Mouse (Mus musculus) adrenal gland, adult 2 months (tissue): ENCODE data around the gene Btbd1. TPM values are rescaled to one million over a fixed set of nuclear protein-coding genes. Genes with fewer than 3 reads are reported as not detected.

ENCODE experiments used
- DNase-seq: peaks from one replicate; pipeline ENCODE4 v3.0.0; 2021
- long read RNA-seq: library from polyadenylated mRNA; stranded (forward); transcript quantifications from one replicate; pipeline ENCODE4 v2.0.0, GENCODE M21; 2021
- polyA plus RNA-seq: library from polyadenylated mRNA; depleted of rRNA; stranded (reverse); fragments of >200 nt; gene quantifications from 2 replicates; pipeline ENCODE4 v1.2.3, GENCODE M21; 2012; rRNA removed
- total RNA-seq, 2 experiments: library from RNA; stranded (reverse); gene quantifications; 2 replicates each; pipeline ENCODE4 v1.2.3; 2021

Btbd1 gene
- total RNA-seq (100 to 1,000 TPM; 118 to 159 TPM), polyA plus RNA-seq (65.2 and 71.1 TPM in 2 replicates)
- long read RNA-seq, transcript Btbd1-201 (8 exons, 3,001 nt): major isoform, 199 of 210 reads
- long read RNA-seq, partial matches to known transcripts: 7 of 210 reads
- long read RNA-seq, other reads (novel, unspliced or antisense): 4 of 210 reads

DNA sequence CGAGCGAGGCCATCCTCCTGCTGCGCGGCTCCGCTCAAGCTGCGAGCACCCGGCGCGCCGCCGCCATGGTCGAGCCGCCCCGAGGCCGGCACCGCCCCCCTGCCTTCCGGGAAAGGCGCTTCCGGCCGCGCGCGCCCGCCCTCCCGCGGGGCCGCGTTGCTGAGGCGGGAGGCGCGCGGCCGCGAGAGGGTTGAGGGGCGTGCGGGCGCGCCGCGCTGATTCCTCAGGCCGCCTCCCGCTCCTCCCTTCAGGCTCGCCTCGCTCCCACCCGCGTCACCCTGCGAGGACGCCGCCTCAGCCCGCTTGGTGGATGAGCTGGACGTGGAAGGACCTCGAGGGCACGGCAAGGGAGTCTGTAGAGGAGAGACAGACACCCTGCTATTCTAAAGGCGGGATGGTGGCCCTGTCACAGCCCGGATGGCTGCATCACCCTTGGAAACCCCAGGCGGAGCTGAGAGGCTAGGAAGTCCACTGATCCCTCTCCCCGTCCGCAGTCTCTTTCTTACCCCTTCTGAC is at the start of gene Btbd1:
TSS of gene Btbd1 (minus strand) at position 53 of the 516 bp plus-strand sequence.
- peak; percentile 93 for DNase-seq

DNA sequence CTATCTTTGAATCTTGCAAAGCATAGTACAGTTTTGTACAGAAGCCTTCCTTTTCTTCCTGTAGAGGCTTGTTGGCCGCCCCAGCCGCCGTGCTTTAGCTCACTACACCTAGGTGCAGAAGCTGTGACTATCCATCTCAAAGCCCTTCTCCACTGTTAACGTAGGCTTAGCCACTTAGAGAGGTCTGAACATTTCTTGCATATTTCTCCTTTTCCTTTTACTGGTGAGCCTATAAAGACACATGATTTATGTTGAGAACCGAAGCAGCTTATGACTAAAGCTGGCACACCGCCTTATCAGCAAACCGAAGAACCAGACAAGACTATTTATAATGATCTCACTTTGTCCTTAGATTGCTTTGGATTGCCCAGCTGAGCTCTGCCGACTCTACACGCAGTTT is 46.1 kb upstream of the Btbd1 start:
- peak; percentile 77 for DNase-seq

DNA sequence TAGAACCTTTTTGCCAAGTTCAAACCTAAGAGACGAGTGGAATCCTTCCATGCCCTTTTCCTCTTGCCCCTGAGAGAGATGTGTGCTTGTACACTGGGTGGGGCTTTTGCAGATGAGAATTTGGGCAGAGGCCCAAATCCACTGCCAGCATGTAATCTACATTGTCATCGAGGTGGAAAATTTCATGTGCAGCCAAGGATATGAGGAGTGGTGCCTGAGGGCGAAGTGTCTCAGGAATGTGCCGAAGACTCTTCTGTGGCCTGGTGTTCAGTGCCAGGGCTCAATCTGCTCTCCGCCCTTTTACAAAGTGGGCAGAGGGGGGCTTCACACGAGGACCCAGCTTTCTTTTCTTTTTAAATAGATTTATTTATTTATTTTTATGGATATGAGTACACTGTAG is 45.4 kb upstream of the Btbd1 start:
- DNase-seq: peak; percentile 26

DNA sequence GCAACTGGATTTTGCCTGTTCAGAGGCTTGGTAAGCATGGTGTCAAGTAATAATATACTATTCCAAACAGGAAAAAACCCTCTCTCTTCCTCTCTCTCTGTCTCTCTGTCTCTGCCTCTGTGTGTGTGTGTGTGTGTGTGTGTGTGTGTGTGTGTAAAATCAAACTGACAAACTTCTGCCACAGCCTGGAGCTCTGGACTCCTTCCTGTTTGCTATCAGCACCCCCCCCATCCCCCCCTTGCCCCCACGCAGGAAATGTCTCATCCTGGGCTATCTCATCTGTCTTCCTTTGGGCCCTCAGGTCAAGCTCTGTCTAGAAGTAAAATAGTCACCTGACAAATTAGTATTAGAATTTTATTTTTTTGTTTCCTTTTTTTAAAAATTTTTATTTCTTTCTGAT is 44.6 kb upstream of the Btbd1 start:
- no peak for DNase-seq

DNA sequence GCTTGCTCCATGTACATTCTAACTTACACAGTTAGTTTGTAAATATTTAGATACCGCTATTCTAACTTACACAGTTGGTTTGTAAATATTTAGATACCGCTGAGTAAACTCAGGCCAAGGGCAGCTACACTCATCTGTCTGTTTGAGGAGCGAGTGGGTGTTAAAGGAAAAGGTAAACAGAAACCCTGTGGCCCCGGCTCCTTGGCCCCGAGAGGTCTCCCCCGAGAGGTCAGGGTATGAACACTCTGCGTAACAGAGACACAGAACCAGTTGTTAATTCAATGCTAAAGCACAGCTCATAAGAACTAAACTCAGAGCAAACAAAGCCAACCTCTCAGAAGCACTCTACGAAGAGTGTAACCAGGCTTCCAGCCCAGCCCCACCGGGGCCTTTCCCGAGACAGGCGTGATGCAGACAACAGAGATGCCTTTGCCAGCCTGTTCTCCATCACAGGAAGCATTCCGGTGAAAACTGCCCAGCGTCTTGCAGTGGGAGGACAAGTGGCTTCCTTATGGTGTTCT is 43.3 kb upstream of the Btbd1 start:
- no peak for DNase-seq

DNA sequence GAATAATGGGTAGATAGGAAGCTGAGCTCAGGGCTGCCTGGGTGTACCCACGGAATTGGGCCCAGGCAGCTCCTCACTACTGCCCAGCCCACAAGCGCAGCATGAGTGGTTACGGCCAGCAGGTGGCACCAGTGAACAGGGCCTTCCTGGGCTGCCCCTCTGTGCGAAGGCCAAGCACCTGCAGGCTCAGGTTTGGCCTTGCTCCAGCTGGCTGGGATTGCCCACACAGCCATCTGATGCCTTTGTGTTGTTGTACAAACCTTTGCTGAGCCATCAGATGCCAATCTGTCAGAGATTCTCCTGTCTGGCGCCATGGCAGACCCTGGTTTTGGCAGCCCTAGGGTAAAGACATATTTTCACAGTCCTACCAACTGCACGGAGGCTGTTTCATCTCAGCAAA is 38.9 kb upstream of the Btbd1 start:
- peak; percentile 79 for DNase-seq

DNA sequence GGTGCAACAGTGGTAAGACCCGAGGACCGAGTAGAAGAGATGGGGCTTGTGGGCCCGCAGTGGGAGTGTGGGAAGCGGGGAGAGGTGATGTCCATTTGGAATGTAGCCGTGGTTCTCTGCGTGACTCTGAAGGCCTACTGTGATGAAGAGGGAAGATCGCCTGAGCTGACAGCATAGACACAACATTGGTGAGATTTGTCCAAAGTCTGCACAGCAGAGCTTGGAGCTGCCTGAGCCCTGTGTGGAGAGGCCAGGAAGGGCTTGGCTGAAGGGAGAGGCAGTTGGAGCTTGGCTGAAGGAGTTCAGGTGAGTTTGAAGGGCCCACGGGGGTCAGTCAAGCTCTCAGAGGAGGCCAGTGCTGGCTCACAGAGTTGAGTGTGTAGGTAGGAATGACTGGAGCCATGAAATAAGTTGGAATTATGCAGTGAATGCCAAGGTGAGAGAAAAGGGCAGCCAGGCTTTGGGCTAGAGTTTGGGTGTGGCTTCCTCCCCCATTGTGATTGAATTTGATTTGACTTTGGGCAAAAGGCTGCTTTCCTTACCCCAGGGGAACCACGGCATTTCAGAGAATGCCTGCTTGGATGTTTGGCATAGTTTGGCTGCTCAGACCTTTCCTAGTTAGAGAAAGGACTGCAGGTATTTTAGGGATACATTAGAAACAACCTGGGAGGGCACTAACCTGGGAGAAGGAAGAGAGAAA is 38.1 kb upstream of the Btbd1 start:
- DNase-seq: no peak

DNA sequence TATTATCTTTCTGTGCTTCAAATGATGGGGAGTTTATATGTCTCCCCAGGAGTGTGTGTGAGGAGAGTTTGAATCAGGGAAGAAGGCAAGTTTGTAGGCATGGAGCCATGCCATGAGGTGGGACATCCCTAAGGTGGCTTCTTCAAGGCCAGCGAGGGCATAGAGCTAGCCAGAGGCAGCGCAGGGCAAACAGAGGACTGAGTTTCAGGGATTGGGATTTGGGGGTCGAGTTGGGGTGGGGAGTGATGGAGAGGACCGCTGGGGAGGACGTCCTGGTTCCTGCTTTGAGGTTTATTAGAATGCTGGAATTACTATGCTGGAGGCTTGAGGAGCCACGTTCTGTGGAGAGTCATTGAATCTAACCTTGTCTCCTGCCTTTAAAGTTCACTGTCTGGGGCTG is 36.7 kb upstream of the Btbd1 start:
- DNase-seq: no peak

DNA sequence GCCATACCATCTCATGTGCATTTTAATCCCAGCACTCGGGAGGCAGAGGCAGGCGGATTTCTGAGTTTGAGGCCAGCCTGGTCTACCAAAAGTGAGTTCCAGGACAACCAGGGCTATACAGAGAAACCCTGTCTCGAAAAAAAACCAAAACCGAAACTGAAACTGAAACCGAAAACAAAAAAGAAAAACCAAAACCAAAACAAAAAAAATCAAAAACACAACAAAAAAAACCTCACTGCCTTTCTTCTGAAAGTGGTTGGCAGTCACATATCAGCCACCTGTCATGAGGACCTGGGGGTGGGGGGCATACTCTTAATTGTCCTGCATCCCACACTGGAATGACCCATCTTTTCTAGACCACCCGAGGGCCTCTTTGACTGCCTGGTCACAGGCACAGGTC is 35.3 kb upstream of the Btbd1 start:
- no peak for DNase-seq

DNA sequence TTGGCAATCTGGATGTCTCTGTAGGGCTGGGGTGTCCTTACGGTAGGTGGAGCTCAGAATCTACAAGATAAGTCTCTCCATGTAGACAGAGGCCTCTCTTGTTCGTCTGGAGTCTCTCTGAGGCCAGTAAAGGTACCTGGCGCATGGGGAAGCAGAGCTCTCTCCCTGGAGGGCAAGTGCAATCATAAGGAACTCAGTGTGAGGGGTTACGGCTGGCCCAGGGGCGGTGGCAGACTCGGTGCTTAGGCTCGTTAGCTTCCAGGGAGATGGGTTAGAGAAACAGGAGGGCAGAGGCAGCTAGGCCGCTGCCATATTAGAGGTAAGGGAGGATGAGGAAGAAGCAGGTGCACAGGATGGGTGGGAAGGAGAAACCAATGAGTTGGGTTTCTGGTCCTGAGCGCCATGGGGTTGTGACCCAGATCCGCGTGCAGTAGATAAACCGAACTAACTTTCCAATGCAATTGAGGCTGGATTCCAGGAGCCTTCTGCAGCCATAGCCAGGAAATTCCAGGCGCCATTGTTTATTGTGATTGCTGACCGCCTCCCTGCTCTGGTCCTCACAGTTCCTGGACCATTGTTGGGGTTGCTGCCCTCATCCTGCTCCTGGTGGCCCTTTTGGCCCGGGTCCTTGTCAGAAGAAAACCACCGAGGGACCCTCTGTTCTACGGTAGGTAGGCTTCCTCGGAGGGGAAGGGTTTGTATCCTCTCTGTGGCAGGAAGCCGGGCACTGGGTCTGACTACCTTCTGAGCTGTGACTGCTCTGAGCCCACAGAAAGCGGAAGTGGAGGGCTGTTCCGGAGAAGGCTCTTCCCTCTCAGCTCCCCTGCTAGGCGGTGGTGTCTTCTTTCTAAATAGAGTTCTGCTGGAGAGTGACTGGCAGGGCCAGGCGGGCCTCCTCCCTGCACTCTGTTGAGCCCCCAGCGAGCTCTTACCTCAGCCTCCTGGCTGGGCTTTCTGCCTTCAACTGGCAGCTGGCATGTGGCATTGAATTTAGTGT is 33.7 kb upstream of the Btbd1 start:
- peak; percentile 25 for DNase-seq

DNA sequence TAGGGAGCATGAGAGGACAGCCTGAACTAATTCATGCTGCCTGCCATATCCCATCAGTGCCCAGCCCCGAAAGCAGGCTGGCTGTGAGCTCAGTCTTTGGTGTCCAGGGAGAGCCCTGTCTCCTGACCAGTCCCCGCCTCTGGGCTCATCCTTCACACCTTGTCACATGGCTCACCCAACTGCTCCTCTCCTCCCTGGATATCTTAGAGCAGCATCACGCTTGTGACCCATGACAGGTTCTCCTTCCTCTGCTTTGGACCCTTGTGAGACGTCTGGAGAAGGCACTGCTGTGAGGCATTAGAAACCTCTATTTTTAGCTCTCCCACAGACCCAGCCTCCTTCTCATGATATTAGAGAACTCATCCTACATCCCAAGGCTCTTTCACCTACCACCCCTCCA is 32.7 kb upstream of the Btbd1 start:
- no peak for DNase-seq

DNA sequence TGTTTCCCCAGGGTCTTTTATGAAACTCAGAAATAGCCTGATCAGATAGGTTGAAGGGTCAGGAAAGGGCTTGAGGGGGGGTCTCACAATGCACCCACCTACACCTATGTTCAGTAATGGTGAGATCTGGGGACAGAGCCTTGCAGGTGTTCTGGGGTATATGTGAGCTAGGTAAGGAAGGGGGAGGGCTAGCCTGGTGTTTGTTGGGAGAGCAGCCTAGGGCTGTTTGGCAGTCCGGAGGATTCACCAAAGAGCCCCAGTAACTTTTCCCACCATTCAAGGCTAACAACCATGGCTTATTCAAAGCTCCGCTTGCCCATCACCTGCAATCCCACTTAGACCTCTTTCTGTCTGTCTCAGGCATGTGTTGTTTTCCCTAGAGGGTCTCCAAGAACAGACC is 32.2 kb upstream of the Btbd1 start:
- no peak for DNase-seq

DNA sequence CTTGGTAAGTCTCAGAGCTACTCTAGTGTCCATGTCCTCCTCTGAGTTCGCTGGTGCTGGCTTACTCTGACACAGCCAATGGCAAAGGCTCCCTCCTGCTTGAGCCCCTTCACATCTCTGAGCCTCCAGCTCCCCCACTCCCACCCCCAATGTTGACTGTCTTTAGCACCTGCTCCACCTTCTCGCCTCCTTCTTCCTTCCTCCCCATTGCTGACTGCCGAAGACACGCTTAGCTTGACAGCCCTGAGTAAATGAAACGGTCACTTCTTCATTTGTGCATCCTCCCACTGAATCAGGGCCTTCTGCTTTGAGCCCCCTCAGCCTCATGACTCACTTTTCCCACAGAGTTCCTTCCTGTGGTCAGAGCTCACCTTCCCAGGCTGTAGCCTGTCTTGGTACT is 31.8 kb upstream of the Btbd1 start:
- DNase-seq: no peak

DNA sequence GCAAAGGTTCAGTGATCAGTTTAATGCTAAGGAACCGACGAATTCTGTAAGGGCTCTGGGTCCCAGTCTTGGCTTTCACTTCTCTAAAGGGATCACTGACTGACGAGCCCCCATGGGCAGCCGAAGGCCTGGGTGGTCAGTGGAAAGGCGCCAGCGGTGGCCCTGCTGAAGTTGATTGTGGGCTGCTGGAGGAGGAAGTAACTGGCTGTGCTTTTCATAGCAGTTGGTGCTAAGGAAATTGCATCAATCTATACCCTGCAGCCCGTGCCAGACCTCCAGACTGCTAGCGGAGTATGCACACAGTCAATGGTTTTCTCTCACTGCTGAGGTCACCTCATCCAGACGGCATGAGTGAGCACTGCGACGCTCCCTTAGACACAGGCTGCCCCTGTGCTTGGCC is 30.8 kb upstream of the Btbd1 start:
- peak; percentile 39 for DNase-seq

DNA sequence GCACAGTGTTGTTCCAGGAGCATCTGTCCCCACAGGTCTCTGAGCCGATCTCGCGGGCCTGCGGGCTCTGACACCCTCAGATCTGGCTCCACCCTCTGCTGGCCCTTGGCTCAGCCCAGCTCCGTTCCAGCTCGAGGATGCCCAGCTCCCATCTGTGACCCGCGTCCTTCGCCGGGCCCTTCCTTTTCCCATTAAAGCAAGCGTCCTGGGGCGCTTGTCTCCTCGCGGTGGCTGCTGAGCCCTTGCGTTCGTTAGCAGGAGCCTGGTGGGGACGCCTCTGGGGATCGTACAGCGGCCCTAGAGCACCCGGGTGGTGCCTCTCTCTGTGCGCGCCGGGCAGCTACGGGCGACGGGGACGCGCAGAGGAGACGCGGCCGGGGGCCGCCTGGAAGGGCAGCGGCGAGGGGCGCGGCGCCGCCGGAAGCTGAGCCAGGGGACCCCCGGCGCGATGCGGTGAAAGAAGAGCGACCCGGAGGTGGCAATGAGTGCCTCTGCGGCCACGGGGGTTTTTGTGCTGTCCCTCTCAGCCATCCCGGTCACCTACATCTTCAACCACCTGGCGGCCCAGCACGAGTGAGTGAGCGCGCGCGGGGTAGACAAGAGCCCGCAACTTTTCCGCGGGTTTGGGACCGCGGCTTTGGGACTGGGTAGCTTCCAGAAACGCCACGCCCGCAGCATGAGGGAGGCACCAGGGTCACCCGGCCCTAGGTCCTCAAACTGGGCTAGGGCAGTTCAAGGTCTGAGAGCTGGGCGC is 29.9 kb upstream of the Btbd1 start, which contains the start of gene Tm6sf1:
TSS of gene Tm6sf1 (plus strand) at position 34 of the 754 bp plus-strand sequence.
- peak; percentile 73 for DNase-seq

DNA sequence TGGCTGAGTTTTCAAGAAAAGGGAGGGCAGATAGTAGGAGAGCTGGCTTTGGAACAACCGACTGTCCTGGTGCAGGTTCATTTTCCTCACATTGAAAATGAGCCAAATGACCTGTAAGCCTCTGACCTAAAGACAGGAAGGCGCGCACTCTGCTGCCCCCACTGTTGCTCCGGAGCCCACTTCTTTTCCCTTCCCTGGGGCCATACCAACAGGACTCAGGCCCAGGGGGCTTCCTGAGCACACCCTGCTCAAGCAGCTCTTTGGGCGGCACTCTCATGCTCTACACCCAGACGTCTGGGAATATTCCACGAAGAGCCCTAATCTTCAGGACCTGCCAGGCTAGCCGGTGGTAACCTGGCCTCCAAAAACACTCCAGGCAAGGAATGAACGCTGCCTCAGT is 29.0 kb upstream of the Btbd1 start:
- no peak for DNase-seq

DNA sequence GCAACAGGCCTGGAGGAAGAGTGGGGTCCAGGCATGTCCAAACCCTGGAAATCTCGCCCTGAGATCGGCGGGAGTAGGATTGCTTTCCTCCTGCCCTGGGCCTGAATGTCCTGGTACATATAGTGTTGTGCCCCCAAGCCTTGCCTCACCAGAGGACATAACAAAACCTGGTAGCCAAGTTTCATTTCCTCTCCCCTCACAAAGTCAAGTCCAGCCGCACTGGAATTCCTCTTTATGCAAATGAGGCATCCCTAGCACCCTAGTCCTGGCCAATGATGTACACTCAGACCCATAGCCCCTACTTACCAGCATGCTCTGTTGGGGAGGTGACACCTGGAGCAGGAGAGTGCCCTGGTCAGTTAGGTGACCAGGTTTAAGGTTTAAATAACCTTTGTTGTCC is 27.0 kb upstream of the Btbd1 start:
- no peak for DNase-seq

DNA sequence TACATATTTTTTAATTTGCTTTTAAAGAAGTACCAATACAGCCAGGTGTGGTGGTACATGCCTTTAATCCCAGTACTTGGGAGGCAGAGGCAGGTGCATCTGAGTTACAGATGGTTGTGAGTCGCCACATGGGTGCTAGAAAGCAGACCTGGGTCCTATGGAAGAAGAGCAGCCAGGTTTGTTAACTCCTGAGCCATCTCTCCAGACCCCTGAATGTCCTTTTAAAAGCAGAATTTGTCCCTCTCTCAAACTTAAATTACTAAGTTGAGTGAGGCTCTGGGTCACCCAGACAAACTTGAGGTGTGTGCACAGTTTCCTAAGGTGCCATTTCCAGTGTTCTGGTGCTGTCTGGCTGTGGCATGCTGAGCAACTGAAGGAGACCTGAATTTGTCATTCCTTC is 26.5 kb upstream of the Btbd1 start, which contains the start of gene Gm10160:
TSS of gene Gm10160 (minus strand) at position 101 of the 400 bp plus-strand sequence.
- no peak for DNase-seq

DNA sequence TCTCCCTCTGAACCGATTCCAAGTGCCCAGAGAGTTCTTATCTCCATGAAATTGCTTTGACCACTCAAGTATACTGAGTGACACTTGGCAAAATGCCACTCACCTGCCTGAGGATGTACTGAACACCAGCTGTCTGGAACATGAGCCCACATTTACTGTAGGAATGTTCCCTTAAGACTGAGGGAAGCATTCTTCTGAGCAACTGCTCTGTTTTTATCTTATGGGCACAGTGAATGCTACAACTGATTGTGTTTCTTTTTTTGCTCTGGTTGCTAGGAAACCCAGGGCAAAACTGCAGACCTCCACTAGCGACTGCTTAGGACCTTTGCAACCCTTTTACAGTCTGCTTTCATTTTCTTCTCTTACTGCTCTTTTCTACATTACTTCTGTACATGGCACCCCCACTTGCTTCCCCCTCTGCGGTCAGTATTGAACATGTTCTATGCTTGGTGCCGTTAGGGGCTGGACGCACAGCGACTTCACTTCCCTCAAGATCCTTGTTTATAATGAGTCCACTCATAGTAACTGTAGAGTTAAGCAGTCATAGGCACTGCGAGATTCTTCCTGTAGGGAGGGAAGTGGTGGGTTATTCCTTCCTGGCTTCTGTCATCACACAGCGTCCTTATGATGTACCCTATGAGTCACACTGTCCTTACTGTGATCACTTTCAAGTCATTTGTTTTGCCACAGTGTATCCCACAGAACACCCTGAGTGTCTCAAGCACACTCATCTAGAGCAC is 25.5 kb upstream of the Btbd1 start:
- peak; percentile 39 for DNase-seq

DNA sequence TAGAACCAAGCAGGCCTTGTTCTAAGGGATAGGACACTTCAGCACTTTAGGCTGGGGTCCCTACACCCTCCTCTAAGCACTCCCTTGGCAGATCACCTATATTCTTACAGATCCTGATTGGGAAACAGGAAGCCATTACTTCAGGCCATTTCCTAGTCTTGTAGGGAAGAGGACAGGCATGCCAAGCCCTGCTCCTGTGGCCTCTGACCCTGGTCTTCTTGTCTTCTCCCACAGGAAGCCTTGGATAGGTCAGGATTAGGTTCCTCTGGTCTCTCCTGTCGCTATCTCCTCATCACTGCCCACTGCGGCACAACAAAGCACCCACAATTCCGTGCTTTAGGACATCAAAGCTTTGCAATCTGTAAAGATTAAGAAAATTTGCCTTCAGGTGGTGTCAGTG is 22.5 kb upstream of the Btbd1 start:
- DNase-seq: no peak

DNA sequence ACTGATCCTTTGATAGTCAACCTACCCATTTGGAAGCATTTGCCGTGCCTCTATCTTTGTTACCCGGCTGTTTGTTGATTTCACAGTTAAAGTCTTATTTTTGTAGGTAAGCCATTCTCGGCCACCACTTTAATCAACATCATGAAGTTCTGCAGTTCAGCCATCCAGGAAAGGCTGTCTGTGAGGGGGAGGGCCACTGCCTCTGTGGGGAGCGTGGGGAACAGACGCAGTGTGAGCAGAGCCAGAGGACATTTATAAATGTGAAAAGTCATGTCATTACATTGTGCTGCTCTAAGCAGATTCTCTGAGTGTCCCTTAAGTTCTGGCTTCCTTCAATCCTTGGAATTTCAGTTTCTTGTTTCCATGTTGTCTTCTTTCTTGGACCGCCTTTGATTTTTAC is 20.9 kb upstream of the Btbd1 start:
- no peak for DNase-seq
